Mouse (Mus musculus) forebrain, embryonic 10.5 days (tissue): ENCODE measurements around the gene Fam171b. TPM values are rescaled to one million over a fixed set of nuclear protein-coding genes. Genes with fewer than 3 reads are reported as not detected.

ENCODE experiments used
- polyA plus RNA-seq: library from polyadenylated mRNA; unstranded; fragments of >200 nt; fragmentation: Nextera tagmentation; extraction: Ambion mirVana; gene quantifications from 2 replicates; pipeline ENCODE4 v1.2.1, GENCODE M21; 2016

Fam171b gene
- polyA plus RNA-seq, 1 experiment from 2014 or later: 34.4 TPM

Other genes starting within 250 kb of the Fam171b start
- gene Zc3h15, start 168.2 kb upstream of the Fam171b start, polyA plus RNA-seq: 142 and 152 TPM in 2 replicates
- 35.5 and 35.6 TPM in 2 replicates for gene Itgav, start 88.2 kb upstream of the Fam171b start, polyA plus RNA-seq
- not detected in 2 replicates for gene Zswim2, start 128.6 kb downstream of the Fam171b start, polyA plus RNA-seq
- gene Gm13698, start 143.1 kb downstream of the Fam171b start, polyA plus RNA-seq: not detected in 2 replicates
- not detected in 2 replicates for gene Gm13693, start 148.9 kb downstream of the Fam171b start, polyA plus RNA-seq
- not detected in 2 replicates for gene Gm13695, start 154.7 kb downstream of the Fam171b start, polyA plus RNA-seq
- gene Gm13696, start 160.5 kb downstream of the Fam171b start, polyA plus RNA-seq: not detected in 2 replicates
- gene Gm13694, start 166.3 kb downstream of the Fam171b start, polyA plus RNA-seq: not detected in 2 replicates
- gene Gm13697, start 172.1 kb downstream of the Fam171b start, polyA plus RNA-seq: not detected in 2 replicates
- not detected in 2 replicates for gene Gm13691, start 177.9 kb downstream of the Fam171b start, polyA plus RNA-seq